Mouse (Mus musculus): ENCODE results near the gene Themis2. TPM values are rescaled to one million over a fixed set of nuclear protein-coding genes. Genes with fewer than 3 reads are reported as not detected.

The Themis2 gene
- total RNA-seq, 2 experiments from 2014 or later: 0.80 to 1.1 TPM

Other genes with a start within 250 kb of the Themis2 start
- gene Ptafr, start 232.3 kb downstream of the Themis2 start, total RNA-seq (2021): 1 to 10 TPM; 1.6 to 1.7 TPM
- 10 to 100 TPM; 29.1 to 34.6 TPM for gene Eya3, start 157.4 kb downstream of the Themis2 start, total RNA-seq (2021)
- 1 to 10 TPM; 3.6 to 4.0 TPM for gene Xkr8, start 63.8 kb downstream of the Themis2 start, total RNA-seq (2021)
- gene Smpdl3b, start 39.1 kb downstream of the Themis2 start, total RNA-seq (2021): 1 to 10 TPM; 4.3 to 4.5 TPM
- 10 to 100 TPM; 13.5 to 13.8 TPM for gene Rpa2, start 28.1 kb downstream of the Themis2 start, total RNA-seq (2021)
- gene Ppp1r8, start 46.8 kb upstream of the Themis2 start, total RNA-seq (2021): 10 to 100 TPM; 43.9 to 45.2 TPM
- 10 to 100 TPM; 98.7 to 100.0 TPM for gene Stx12, start 88.1 kb upstream of the Themis2 start, total RNA-seq (2021)
- gene Fam76a, start 126.2 kb upstream of the Themis2 start, total RNA-seq (2021): 10 to 100 TPM; 45.8 to 55.0 TPM
- under 1 TPM; 0.18 to 0.25 TPM for gene Fgr, start 177.7 kb upstream of the Themis2 start, total RNA-seq (2021)
- 10 to 100 TPM; 88.2 to 97.6 TPM for gene Ahdc1, start 214.9 kb upstream of the Themis2 start, total RNA-seq (2021)

Measured in left cerebral cortex, postnatal 25 days (tissue).